Mouse (Mus musculus): Measurements from ENCODE around the gene Ggct.

GRCm38 (mm10) chr6:55016236-55016635, 23.5 kb upstream of the Ggct start:
- TF ChIP-seq CTCF (IDR thresholded peaks at IDR 0.05; ENCODE audit: borderline replicate concordance, control insufficient read depth, extremely low read depth, insufficient read depth, low read length, poor library complexity) = no peak
- no peak for TF ChIP-seq POLR2A (IDR thresholded peaks at IDR 0.05; ENCODE audit: control insufficient read depth, extremely low read depth, insufficient read depth, low read length, poor library complexity)
